Mouse (Mus musculus) limb, embryonic 13.5 days (tissue): Measurements from ENCODE around the gene Higd1a. TPM values are rescaled to one million over a fixed set of nuclear protein-coding genes. Genes with fewer than 3 reads are reported as not detected.
A peak's percentile ranks its signal among the peaks of the same experiment; 100 is the strongest.

Source experiments
- ATAC-seq: fragments of 200-750 bp; cut with Nextera tagmentation; 2 replicates; pipeline ENCODE4 v1.8.0; 2017; ENCODE audit warnings: low read depth, moderate number of reproducible peaks, moderate TSS enrichment; ENCODE audit not compliant: low FRiP score
- H3K27ac ChIP-seq: fragments of 300-500 bp; sonication (generic); 2 replicates; pipeline ENCODE4 v1.5.1; 2015; ENCODE audit warnings: inconsistent platforms, mild to moderate bottlenecking, moderate library complexity
- H3K27me3 ChIP-seq: fragments of 300-500 bp; sonication (generic); 2 replicates; pipeline ENCODE4 v1.6.1; 2015; ENCODE audit warnings: mild to moderate bottlenecking, inconsistent platforms
- H3K36me3 ChIP-seq: fragments of 300-500 bp; sonication (generic); 2 replicates; pipeline ENCODE4 v1.6.1; 2015; ENCODE audit warnings: inconsistent platforms, mild to moderate bottlenecking, moderate library complexity
- H3K4me1 ChIP-seq: fragments of 300-500 bp; sonication (generic); 2 replicates; pipeline ENCODE4 v1.6.1; 2015; ENCODE audit warnings: inconsistent platforms
- H3K4me2 ChIP-seq: fragments of 300-500 bp; sonication (generic); replicated peaks from 2 replicates; pipeline ENCODE4 v1.6.1; 2015; ENCODE audit warnings: inconsistent platforms, mild to moderate bottlenecking, moderate library complexity
- H3K4me3 ChIP-seq: fragments of 300-500 bp; sonication (generic); 2 replicates; pipeline ENCODE4 v1.5.1; 2015; ENCODE audit warnings: moderate library complexity, mild to moderate bottlenecking, inconsistent platforms
- H3K9ac ChIP-seq: fragments of 300-500 bp; sonication (generic); 2 replicates; pipeline ENCODE4 v1.6.1; 2015; ENCODE audit warnings: mild to moderate bottlenecking, inconsistent platforms
- H3K9me3 ChIP-seq: fragments of 300-500 bp; sonication (generic); 2 replicates; pipeline ENCODE4 v1.6.1; 2016; ENCODE audit warnings: inconsistent platforms
- WGBS: fragments of 180-500 bp; shearing (Covaris S2); methylation state at CpG from one replicate; pipeline ENCODE4 v1.1.7; 2015; 5-methylcytosine and 5-hydroxymethylcytosine counted together
- polyA plus RNA-seq: library from polyadenylated mRNA; unstranded; fragments of >200 nt; fragmentation: Nextera tagmentation; extraction: Ambion mirVana; gene quantifications from 2 replicates; pipeline ENCODE4 v1.2.1, GENCODE M21; 2015

Higd1a gene
- polyA plus RNA-seq, 1 experiment from 2014 or later = 196 TPM

DNA sequence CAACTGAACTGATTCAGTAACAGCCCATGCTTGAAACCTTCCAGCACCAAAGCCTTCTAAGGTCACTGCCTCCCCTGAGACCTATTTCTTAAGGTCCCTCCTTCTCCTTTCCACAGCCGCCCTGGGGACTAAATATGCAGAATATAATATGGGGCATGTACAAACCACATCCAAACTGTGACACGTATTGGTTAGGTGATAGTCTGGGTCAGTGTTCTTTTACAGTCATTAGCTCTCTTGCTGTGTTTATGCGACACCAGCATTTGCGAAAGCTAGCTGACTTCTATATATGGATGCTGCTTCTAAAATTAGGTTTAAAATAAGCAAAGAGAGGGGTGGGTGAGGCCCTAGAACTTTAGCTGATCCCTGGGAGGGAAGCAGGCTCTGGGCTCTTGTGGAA is 38.7 kb upstream of the Higd1a start:
- WGBS = 80% methylated on average over 4 of the region's 4 CpGs
- Histone ChIP-seq H3K4me3 (no peak overlapping the region), H3K4me2 (no peak overlapping the region), H3K9me3 (no peaks in the 10 kb centered on the region), H3K27ac (no peak overlapping the region), H3K4me1 (no peaks in the 10 kb centered on the region), H3K36me3 (no peaks in the 10 kb centered on the region), H3K27me3 (no peaks in the 10 kb centered on the region), H3K9ac (no peak overlapping the region)
- ATAC-seq = no peak

DNA sequence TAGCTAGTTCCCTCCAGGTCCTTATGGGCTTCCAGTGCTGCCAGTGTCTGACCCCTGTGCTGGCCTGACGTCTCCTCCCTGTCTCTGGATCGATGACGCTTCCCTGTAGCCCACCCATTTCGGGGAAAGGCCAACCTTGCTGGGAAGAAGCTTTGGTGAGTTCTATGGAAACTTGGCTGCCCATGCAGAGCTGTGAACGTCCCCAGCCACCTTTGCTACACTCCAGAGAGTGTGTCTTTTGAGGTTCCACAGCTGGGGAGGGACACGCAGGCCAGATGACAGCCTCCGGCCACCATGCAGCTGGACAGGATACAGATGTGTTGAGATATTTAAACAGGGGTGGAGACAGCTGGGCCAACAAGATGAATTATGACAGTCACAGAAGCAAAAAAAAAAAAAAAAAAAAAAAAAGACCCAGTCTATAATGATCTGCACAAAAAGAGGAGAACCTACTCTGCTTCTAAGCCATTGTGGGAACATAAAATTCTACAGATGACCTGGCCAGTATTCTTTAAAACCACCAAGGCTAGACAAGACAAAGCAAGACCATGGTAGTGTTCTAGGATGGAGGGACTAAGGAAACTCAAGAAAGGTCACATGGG is 37.3 kb upstream of the Higd1a start:
- H3K4me2 ChIP-seq = no peak overlapping the region
- peaks cover 7% of the 10 kb centered on the region; the same call in 1 of the 2 replicates for H3K4me1 ChIP-seq
- 65% methylated on average over 7 of the region's 7 CpGs for WGBS
- H3K4me3 ChIP-seq = no peak overlapping the region
- no peaks in the 10 kb centered on the region for H3K9me3 ChIP-seq
- H3K9ac ChIP-seq = no peak overlapping the region
- no peak overlapping the region for H3K27ac ChIP-seq
- H3K27me3 ChIP-seq = no peaks in the 10 kb centered on the region
- no peak for ATAC-seq
- no peaks in the 10 kb centered on the region for H3K36me3 ChIP-seq

DNA sequence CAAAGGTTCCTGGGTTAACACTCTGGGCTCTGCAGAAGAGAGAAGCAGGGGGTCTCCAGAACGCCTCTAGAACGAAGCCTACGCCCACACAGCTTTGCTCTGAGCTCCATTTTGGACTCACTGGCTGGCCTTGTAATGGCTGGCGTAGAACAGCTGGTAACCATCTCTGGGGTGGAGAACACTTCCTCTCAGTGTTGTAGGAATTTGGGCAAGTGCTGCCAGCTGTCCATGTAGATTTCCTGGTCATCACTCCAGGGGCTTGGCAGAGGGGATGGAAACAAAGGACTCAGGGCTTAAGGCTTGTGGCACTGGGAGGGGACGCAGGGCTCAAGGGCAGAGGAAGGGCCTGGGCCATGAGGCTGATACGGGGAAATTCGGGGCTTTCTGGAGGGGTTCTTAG is 36.3 kb upstream of the Higd1a start:
- peaks cover 11% of the 10 kb centered on the region; the same call in 1 of the 2 replicates for H3K4me1 ChIP-seq
- 77% methylated on average over 7 of the region's 7 CpGs for WGBS

DNA sequence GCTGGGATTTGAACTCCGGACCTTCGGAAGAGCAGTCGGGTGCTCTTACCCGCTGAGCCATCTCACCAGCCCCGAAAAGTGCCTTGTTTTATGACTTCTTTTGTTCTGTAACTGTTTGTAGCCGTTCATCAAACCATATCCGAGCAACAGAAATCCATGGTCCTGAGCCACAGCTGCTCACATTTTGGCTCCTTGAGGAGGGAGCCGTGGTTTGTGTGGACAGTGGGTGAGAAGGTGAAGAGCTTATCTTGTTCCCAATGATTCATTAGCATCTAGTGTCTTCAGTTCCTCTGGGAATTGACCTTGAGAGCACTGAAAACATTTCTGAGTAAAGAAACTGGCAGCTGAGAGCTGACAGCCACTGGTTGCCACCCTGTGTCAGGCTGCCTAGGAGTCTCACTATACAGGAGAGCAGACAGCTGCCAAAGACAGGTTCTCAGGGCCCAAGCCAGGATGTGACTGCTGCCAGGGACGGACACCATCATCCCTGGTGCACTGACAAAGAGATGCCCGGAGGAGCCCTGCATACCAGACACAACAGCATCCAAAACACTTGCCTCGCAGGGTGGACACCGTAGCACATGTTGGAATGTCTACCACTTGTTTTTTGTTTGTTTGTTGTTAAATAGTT is 34.0 kb upstream of the Higd1a start:
- no peaks in the 10 kb centered on the region for H3K36me3 ChIP-seq
- WGBS = 84% methylated on average over 12 of the region's 12 CpGs
- no peak for ATAC-seq

More for the DNA sequence above, 36.3 kb upstream of the Higd1a start:
- no peaks in the 10 kb centered on the region for H3K36me3 ChIP-seq
- no peak for ATAC-seq
- no peak overlapping the region for H3K4me3 ChIP-seq
- H3K27ac ChIP-seq = no peak overlapping the region
- H3K4me2 ChIP-seq = no peak overlapping the region
- H3K9ac ChIP-seq = no peak overlapping the region
- H3K9me3 ChIP-seq = no peaks in the 10 kb centered on the region
- H3K27me3 ChIP-seq = no peaks in the 10 kb centered on the region

DNA sequence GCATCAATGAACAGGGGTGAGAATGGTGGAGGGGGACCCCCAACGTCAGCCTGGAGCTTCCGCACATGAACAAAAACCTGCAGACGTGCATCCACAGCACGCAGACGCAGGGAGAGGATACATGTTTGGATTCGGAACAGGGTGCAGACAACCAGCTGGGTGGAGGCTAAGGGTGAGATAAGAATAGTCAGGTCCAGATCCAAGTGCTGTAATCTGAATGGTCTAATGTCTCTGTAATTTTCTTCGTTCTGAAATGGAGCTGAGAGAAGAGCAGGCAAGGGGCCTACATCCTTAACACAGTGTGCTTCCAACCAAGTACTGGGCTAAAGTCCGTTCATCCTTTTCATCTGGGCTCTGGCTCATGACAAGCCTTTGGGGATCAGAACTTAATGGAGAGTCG is 33.1 kb upstream of the Higd1a start:
- 88% methylated on average over 9 of the region's 9 CpGs for WGBS
- Histone ChIP-seq H3K9me3 (no peaks in the 10 kb centered on the region), H3K4me1 (peaks cover 11% of the 10 kb centered on the region; the same call in 1 of the 2 replicates), H3K27ac (no peak overlapping the region), H3K27me3 (no peaks in the 10 kb centered on the region), H3K4me2 (no peak overlapping the region), H3K4me3 (no peak overlapping the region), H3K36me3 (no peaks in the 10 kb centered on the region), H3K9ac (no peak overlapping the region)
- no peak for ATAC-seq

More for the DNA sequence above, 34.0 kb upstream of the Higd1a start:
- no peak overlapping the region for H3K4me2 ChIP-seq
- H3K9ac ChIP-seq = no peak overlapping the region
- H3K4me3 ChIP-seq = no peak overlapping the region
- no peak overlapping the region for H3K27ac ChIP-seq
- H3K9me3 ChIP-seq = no peaks in the 10 kb centered on the region
- no peaks in the 10 kb centered on the region for H3K27me3 ChIP-seq
- H3K4me1 ChIP-seq = peaks cover 11% of the 10 kb centered on the region; the same call in 1 of the 2 replicates

DNA sequence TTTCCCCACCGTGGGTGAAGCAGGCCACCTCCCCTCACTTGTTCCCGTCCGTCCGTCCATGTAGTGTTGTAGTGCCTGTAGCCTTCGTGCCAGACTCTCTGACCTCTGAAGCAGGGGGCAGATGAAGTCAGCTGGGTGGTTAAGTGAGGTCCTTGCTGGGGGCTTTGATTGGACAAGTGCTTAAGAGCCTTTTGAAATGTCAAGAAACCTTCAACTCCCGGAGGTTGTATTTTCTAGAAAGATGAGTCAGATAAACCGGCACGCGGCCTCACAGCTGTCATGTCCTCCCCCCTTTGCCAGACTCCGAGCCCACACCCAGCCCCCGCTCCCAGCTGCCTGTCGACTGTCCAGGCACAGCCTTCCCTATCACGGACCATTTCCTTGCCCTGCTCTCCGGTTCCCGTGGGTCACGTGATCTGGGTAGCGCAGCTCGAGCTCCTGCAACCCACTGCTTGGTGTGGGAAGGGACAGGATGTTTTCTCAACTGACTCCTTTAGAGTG is 32.3 kb upstream of the Higd1a start:
- Histone ChIP-seq H3K27me3 (no peaks in the 10 kb centered on the region), H3K9ac (0 out of 2 replicates have a peak overlapping the region, but pooled peaks have one; percentile 39), H3K27ac (no peak overlapping the region), H3K9me3 (no peaks in the 10 kb centered on the region), H3K4me1 (peaks cover 11% of the 10 kb centered on the region; the same call in 1 of the 2 replicates), H3K4me2 (peak overlapping the region; percentile 34), H3K36me3 (no peaks in the 10 kb centered on the region), H3K4me3 (no peak overlapping the region)
- ATAC-seq = no peak
- 31% methylated on average over 18 of the region's 18 CpGs for WGBS

DNA sequence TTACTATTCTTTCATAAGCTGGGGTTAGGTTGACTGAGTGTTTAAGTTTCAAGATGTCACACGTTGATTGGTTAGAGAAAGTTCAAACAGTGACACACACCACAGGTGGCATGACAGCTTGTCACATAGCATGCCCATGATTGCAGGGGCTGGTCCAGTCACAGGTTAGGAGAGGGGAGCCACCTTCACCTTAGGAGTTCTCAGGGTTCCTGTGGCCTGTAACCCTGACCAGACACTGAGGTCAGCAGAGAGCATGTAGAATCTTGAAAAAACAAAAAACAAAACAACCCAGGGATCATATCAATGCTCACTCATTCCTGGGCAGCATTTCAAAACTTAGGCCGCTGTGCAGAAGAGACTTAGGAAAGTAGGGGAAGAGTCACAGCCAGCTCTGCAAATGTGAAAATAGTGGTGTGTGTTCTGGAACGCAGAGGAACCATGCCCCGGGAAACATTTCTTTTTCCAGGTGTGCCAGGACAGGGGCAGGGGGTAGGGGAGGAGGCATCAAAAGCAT is 31.8 kb upstream of the Higd1a start:
- Histone ChIP-seq H3K9ac (0 out of 2 replicates have a peak overlapping the region, but pooled peaks have one; percentile 39), H3K4me2 (0 out of 2 replicates have a peak overlapping the region, but pooled peaks have one; percentile 34), H3K9me3 (no peaks in the 10 kb centered on the region), H3K27me3 (no peaks in the 10 kb centered on the region), H3K4me1 (peaks cover 11% of the 10 kb centered on the region; the same call in 1 of the 2 replicates), H3K27ac (no peak overlapping the region), H3K4me3 (no peak overlapping the region), H3K36me3 (no peaks in the 10 kb centered on the region)
- WGBS = 69% methylated on average over 4 of the region's 4 CpGs
- ATAC-seq = no peak

DNA sequence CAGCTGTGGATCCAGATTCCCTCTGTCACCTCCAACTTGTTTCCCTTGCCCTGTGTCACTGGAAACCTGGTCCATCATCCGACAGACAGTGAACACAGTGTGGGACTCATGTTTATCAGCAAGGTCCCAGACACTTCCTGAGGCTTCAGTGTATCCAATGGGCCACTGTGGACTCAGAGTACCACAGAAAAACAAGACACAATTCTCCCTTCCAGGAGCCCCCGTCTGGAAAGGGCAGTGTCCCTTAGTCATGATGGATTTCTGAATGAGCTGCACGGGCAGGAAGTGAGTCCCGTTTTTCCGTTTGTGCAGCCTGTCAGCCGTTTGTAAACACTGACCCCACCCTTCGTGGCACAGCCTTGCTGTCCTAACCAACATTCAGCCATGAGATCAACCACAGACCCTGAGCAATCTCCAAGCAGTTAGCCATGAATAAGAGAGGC is 23.9 kb upstream of the Higd1a start:
- no peak overlapping the region for H3K27ac ChIP-seq
- WGBS = 61% methylated on average over 7 of the region's 7 CpGs
- H3K9me3 ChIP-seq = no peaks in the 10 kb centered on the region
- no peaks in the 10 kb centered on the region for H3K36me3 ChIP-seq
- H3K27me3 ChIP-seq = no peaks in the 10 kb centered on the region
- no peak overlapping the region for H3K4me3 ChIP-seq
- H3K9ac ChIP-seq = no peak overlapping the region
- ATAC-seq = no peak
- H3K4me1 ChIP-seq = 0 out of 2 replicates have a peak, but pooled peaks cover 5% of the 10 kb centered on the region
- H3K4me2 ChIP-seq = no peak overlapping the region

DNA sequence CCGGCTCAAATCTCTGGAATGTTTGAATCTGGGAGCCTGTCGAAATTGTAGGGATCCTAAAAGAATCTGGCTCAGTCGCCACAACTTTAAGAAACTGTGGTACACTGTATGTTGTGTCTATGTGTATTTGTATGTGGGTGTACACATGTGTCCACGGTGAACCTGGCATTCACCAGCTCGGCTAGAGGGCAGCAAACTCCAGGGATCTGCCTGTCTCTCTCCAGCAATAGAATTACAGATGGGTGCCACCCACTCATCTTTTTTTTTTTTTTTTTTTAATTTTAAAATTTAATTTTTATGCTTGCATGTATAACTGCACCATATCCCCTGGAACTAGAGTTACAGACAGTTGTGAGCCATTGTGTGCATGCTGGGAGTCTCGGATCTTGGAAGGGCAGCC is 23.1 kb upstream of the Higd1a start:
- 0 out of 2 replicates have a peak, but pooled peaks cover 7% of the 10 kb centered on the region for H3K4me1 ChIP-seq
- no peaks in the 10 kb centered on the region for H3K36me3 ChIP-seq
- no peak for ATAC-seq
- H3K4me2 ChIP-seq = no peak overlapping the region
- 68% methylated on average over 6 of the region's 6 CpGs for WGBS
- H3K9me3 ChIP-seq = no peaks in the 10 kb centered on the region
- no peak overlapping the region for H3K4me3 ChIP-seq
- no peak overlapping the region for H3K27ac ChIP-seq
- no peak overlapping the region for H3K9ac ChIP-seq
- H3K27me3 ChIP-seq = 0 out of 2 replicates have a peak, but pooled peaks cover 3% of the 10 kb centered on the region

DNA sequence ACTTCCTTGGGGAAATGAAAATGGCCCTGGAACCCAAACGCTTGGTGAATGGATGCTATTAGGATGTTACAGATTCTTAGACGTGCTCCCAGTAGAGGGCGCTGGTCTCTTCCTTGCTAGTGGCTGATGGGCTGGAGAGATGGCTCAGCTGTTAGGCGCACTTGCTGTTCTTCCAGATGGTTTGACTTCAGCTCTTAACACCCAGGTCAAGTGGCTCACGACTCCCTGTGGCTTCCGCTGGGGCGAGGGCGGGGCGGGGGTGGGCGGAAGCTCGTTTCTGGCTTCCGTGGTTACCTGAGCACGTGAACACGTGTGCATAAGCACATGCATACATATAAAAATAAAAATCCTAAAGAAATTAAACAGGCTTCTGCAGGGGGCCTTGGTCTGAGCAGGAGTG is 22.7 kb upstream of the Higd1a start:
- WGBS = 32% methylated on average over 14 of the region's 14 CpGs
- H3K4me2 ChIP-seq = peak overlapping the region; percentile 35
- no peaks in the 10 kb centered on the region for H3K36me3 ChIP-seq

DNA sequence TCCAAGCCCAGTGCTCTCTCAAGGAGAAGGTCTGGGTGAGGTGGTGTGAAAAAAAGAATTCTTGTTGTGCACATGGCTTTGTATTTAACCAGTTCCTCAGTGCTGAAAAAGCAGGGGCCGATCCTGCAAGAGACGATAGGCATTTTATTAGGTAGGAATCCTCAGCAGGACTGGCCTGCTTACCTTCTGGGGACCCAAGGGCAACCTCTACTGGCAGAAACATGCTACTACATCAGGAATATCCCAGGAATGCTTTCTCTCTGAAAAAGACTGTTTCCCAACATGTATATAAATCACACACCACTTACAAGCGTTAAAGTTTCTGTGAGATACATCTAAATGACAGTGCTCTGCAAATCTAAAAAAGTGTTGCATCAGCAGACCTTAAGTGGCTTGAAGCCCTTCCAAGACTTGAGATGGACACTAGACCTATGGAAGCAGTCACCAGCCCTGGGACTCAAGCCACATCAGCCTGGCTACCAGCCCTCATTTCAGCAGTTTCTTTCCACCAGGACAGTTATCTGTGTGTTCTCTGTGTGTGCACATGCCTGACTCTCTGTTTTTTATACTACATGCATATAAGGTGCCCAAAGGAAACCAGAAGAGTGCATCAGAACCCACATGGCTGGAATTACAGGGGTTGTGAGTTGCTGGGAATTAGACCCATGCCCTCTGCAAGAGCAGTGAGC is 19.0 kb upstream of the Higd1a start:
- H3K4me3 ChIP-seq = no peak overlapping the region
- H3K4me2 ChIP-seq = no peak overlapping the region
- H3K27ac ChIP-seq = no peak overlapping the region
- no peaks in the 10 kb centered on the region for H3K9me3 ChIP-seq
- WGBS = 12% methylated on average over 3 of the region's 3 CpGs
- 0 out of 2 replicates have a peak, but pooled peaks cover 7% of the 10 kb centered on the region for H3K4me1 ChIP-seq
- no peaks in the 10 kb centered on the region for H3K36me3 ChIP-seq
- no peak overlapping the region for H3K9ac ChIP-seq
- H3K27me3 ChIP-seq = 0 out of 2 replicates have a peak, but pooled peaks cover 4% of the 10 kb centered on the region
- no peak for ATAC-seq

More for the DNA sequence above, 22.7 kb upstream of the Higd1a start:
- 0 out of 2 replicates have a peak, but pooled peaks cover 4% of the 10 kb centered on the region for H3K27me3 ChIP-seq
- no peak for ATAC-seq
- H3K4me1 ChIP-seq = 0 out of 2 replicates have a peak, but pooled peaks cover 7% of the 10 kb centered on the region
- H3K9ac ChIP-seq = no peak overlapping the region
- no peaks in the 10 kb centered on the region for H3K9me3 ChIP-seq
- no peak overlapping the region for H3K4me3 ChIP-seq
- no peak overlapping the region for H3K27ac ChIP-seq

DNA sequence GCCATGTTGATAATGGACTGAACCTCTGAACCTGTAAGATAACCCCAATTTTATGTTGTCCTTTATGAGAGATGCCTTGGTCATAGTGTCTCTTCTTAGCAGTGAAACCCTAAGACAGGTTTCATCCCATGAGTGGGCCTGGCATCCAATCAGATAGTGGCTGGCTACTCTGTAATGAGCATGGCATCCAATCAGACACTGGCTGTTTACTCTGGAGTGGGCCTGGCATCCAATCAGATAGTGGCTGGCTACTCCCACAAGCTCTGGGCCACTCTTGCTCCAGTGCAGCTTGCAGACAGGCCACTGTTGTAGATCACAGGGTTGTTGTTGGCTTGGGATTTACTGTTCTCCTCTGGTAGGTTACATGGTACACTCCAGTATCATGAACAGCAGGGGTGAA is 15.4 kb upstream of the Higd1a start:
- Histone ChIP-seq H3K9me3 (no peaks in the 10 kb centered on the region), H3K9ac (no peak overlapping the region), H3K4me2 (no peak overlapping the region), H3K27me3 (0 out of 2 replicates have a peak, but pooled peaks cover 4% of the 10 kb centered on the region), H3K27ac (no peak overlapping the region), H3K4me1 (0 out of 2 replicates have a peak, but pooled peaks cover 3% of the 10 kb centered on the region), H3K4me3 (no peak overlapping the region), H3K36me3 (no peaks in the 10 kb centered on the region)
- no peak for ATAC-seq
